Mouse (Mus musculus) hindbrain, embryonic 15.5 days (tissue): ENCODE data around the gene AU040320. TPM values are rescaled to one million over a fixed set of nuclear protein-coding genes. Genes with fewer than 3 reads are reported as not detected.

Source experiments
- ATAC-seq: fragments of 200-750 bp; cut with Nextera tagmentation; 2 replicates; pipeline ENCODE4 v1.8.0; 2017; ENCODE audit warnings: low read depth, moderate number of reproducible peaks, moderate TSS enrichment; ENCODE audit not compliant: low FRiP score
- H3K27ac ChIP-seq: fragments of 300-500 bp; sonication (generic); replicated peaks from 2 replicates; pipeline ENCODE4 v1.5.1; 2015; ENCODE audit warnings: mild to moderate bottlenecking, inconsistent platforms
- H3K27me3 ChIP-seq: fragments of 300-500 bp; sonication (generic); 2 replicates; pipeline ENCODE4 v1.6.1; 2015; ENCODE audit warnings: control low read depth, inconsistent platforms
- H3K36me3 ChIP-seq: fragments of 300-500 bp; sonication (generic); 2 replicates; pipeline ENCODE4 v1.6.1; 2015; ENCODE audit warnings: control low read depth, inconsistent platforms
- H3K4me1 ChIP-seq: fragments of 300-500 bp; sonication (generic); replicated peaks from 2 replicates; pipeline ENCODE4 v1.6.1; 2015; ENCODE audit warnings: control low read depth, inconsistent platforms
- H3K4me2 ChIP-seq: fragments of 300-500 bp; sonication (generic); 2 replicates; pipeline ENCODE4 v1.6.1; 2015; ENCODE audit warnings: moderate library complexity, mild to moderate bottlenecking, inconsistent platforms
- H3K4me3 ChIP-seq: fragments of 300-500 bp; sonication (generic); 2 replicates; pipeline ENCODE4 v1.5.1; 2015; ENCODE audit warnings: mild to moderate bottlenecking, inconsistent platforms
- H3K9ac ChIP-seq: fragments of 300-500 bp; sonication (generic); 2 replicates; pipeline ENCODE4 v1.6.1; 2015; ENCODE audit warnings: inconsistent platforms
- H3K9me3 ChIP-seq: fragments of 300-500 bp; sonication (generic); 2 replicates; pipeline ENCODE4 v1.6.1; 2016; ENCODE audit warnings: control low read depth, inconsistent platforms
- WGBS: fragments of 180-500 bp; shearing (Covaris S2); methylation state at CpG from one replicate; pipeline ENCODE4 v1.1.7; 2015; 5-methylcytosine and 5-hydroxymethylcytosine counted together
- polyA plus RNA-seq: library from polyadenylated mRNA; unstranded; fragments of >200 nt; fragmentation: Nextera tagmentation; extraction: Ambion mirVana; gene quantifications from 2 replicates; pipeline ENCODE4 v1.2.1, GENCODE M21; 2015

The AU040320 gene
- polyA plus RNA-seq, 1 experiment from 2014 or later, result 41.4 TPM

GRCm38 (mm10) chr4:126885953-126886352, 132.6 kb downstream of the AU040320 start:
- no peak overlapping the region for H3K4me3 ChIP-seq
- no peaks in the 10 kb centered on the region for H3K4me1 ChIP-seq
- no peaks in the 10 kb centered on the region for H3K27me3 ChIP-seq
- no peak overlapping the region for H3K9ac ChIP-seq
- H3K36me3 ChIP-seq, result peaks cover 51% of the 10 kb centered on the region
- no peak overlapping the region for H3K4me2 ChIP-seq
- H3K9me3 ChIP-seq, result no peaks in the 10 kb centered on the region
- ATAC-seq, result no peak
- H3K27ac ChIP-seq, result no peak overlapping the region
- WGBS, result 59% methylated on average over 1 of the region's 1 CpGs

GRCm38 (mm10) chr4:126889879-126890278, 136.5 kb downstream of the AU040320 start:
- Histone ChIP-seq H3K9me3 (no peaks in the 10 kb centered on the region), H3K27me3 (no peaks in the 10 kb centered on the region), H3K9ac (no peak overlapping the region), H3K4me2 (no peak overlapping the region), H3K27ac (no peak overlapping the region), H3K4me1 (no peaks in the 10 kb centered on the region), H3K4me3 (no peak overlapping the region), H3K36me3 (peaks cover 56% of the 10 kb centered on the region)
- ATAC-seq, result no peak
- 95% methylated on average over 8 of the region's 8 CpGs for WGBS

Other genes with a start within 250 kb of the AU040320 start
- gene Ago4, start 220.1 kb upstream of the AU040320 start, polyA plus RNA-seq, result 7.6 and 8.2 TPM in 2 replicates
- 8.8 and 9.5 TPM in 2 replicates for gene Clspn, start 196.6 kb upstream of the AU040320 start, polyA plus RNA-seq
- 16.4 and 18.9 TPM in 2 replicates for gene 5730409E04Rik, start 143.7 kb upstream of the AU040320 start, polyA plus RNA-seq
- gene Psmb2, start 75.9 kb upstream of the AU040320 start, polyA plus RNA-seq, result 400 and 413 TPM in 2 replicates
- 0.32 and 0.51 TPM in 2 replicates for gene Tfap2e, start 17.3 kb upstream of the AU040320 start, polyA plus RNA-seq
- 130 and 146 TPM in 2 replicates for gene Ncdn, start 106 bp upstream of the AU040320 start, polyA plus RNA-seq
- 25.4 and 26.1 TPM in 2 replicates for gene Zmym4, start 214.6 kb downstream of the AU040320 start, polyA plus RNA-seq